Mouse (Mus musculus) kidney, postnatal 10 days (tissue): ENCODE results near the gene Prl2c5.
"Not testable (repeated sequence)": the region's sequence is repeated elsewhere in the genome, so short reads cannot be mapped to it uniquely, and the experiment has no call there.

ENCODE experiments used
- DNase-seq: peaks from one replicate; pipeline ENCODE4 v3.0.0; 2021; ENCODE audit warnings: mixed read lengths

Prl2c5 gene

GRCm38 (mm10) chr13:13182415-13182814, at the start of gene Prl2c5:
TSS of gene Prl2c5 (plus strand) at chr13:13182715.
- DNase-seq, result not testable (repeated sequence)

- not testable (repeated sequence) for DNase-seq
Observed at GRCm38 (mm10) chr13:13162777-13163485, 19.6 kb upstream of the Prl2c5 start.

- not testable (repeated sequence) for DNase-seq
Observed at GRCm38 (mm10) chr13:13168631-13169030, 13.9 kb upstream of the Prl2c5 start.

- DNase-seq, result not testable (repeated sequence)
Observed at GRCm38 (mm10) chr13:13173616-13174136, 8.8 kb upstream of the Prl2c5 start.

- DNase-seq, result not testable (repeated sequence)
Observed at GRCm38 (mm10) chr13:13175736-13176135, 6.8 kb upstream of the Prl2c5 start.

GRCm38 (mm10) chr13:13211168-13211567, 28.7 kb downstream of the Prl2c5 start:
- not testable (repeated sequence) for DNase-seq

GRCm38 (mm10) chr13:13216363-13216762, 33.8 kb downstream of the Prl2c5 start:
- peak; percentile 11 for DNase-seq

- DNase-seq, result not testable (repeated sequence)
Observed at GRCm38 (mm10) chr13:13220231-13220630, 37.7 kb downstream of the Prl2c5 start.

GRCm38 (mm10) chr13:13237456-13237855, 54.9 kb downstream of the Prl2c5 start:
- peak; percentile 80 for DNase-seq
